Mouse (Mus musculus) gastrocnemius, postnatal 36 days (tissue): Measurements from ENCODE around the gene Stag1. TPM values are rescaled to one million over a fixed set of nuclear protein-coding genes. Genes with fewer than 3 reads are reported as not detected.
A peak's percentile ranks its signal among the peaks of the same experiment; 100 is the strongest.

Experiments
- DNase-seq, 2 experiments: peaks; one replicate each; pipeline ENCODE4 v3.0.0; 2022
- intact Hi-C: fragments of 180-260 bp; cut with DNase I; formaldehyde crosslinking; loops from one replicate; pipeline ENCODE4 v1.15.1; 2025
- total RNA-seq, 2 experiments: library from RNA; stranded (reverse); gene quantifications; 2 replicates each; pipeline ENCODE4 v1.2.3; 2021

The Stag1 gene
- total RNA-seq, 2 experiments from 2014 or later: 17.8 to 24.4 TPM

DNA sequence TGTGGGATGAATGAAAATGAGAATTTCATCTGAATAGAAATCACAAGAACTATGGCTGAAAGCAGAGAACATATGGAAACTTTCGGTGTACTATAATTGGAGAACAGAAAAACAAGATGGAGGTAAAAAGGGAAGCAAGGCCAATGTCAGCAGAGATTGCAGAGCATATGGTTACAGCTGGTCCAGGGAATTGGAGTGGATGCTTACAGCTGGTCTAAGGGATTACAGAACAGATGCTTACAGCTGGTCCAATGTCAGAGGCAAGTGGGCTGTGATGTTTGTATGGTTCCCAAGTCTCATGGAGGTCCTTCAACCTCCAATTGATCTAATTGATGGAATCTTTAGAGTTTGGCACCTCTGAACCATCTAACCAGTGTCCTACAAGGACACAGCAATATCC, 4.5 kb downstream of the Stag1 start:
- no peak for DNase-seq
- intact Hi-C loops: no loop called here

DNA sequence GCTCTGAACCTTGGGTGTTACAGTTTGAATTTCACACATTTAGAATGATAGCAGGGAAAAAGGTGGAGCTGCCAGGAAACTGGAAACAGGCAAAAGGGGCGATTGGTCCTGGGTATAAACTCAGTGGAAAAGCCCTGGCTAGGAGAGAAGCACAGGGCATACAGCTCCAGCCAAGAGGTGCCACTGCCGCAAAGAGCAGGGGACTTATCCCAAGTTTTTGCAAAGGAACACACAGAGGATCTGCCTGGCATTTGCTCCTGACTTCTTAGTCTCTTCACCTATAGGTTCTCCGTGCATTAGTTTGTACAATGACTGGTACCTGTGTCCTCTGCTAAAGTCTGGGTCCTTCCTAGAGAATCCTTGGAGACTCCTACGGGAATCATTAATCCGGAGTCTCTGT, 5.6 kb downstream of the Stag1 start:
- DNase-seq: no peak
- intact Hi-C loops: no loop called here

DNA sequence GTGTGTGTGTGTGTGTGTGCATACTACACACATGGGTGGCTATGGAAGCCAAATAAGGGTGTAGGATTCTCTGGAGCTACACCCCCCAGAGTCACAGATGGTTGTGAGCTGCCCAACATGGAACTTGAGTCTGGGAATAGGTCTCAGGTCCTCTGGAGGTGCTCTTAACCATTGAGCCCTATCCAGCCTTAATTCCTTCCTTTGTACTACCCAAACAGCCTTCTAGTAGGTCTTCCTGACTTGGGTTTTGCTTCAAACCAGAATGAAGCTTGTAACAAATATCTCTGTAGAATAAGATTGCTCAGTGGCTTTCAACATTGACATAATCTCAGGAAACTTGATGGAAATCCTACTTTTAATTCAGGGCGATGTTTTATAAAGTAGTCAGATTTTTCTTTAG, 7.9 kb downstream of the Stag1 start:
- intact Hi-C loops: no loop called here
- no peak for DNase-seq

- intact Hi-C loops: no loop called here
- no peak for DNase-seq
These were observed 8.5 kb downstream of the Stag1 start for GRCm38 (mm10) chr9:100605985-100606554.

DNA sequence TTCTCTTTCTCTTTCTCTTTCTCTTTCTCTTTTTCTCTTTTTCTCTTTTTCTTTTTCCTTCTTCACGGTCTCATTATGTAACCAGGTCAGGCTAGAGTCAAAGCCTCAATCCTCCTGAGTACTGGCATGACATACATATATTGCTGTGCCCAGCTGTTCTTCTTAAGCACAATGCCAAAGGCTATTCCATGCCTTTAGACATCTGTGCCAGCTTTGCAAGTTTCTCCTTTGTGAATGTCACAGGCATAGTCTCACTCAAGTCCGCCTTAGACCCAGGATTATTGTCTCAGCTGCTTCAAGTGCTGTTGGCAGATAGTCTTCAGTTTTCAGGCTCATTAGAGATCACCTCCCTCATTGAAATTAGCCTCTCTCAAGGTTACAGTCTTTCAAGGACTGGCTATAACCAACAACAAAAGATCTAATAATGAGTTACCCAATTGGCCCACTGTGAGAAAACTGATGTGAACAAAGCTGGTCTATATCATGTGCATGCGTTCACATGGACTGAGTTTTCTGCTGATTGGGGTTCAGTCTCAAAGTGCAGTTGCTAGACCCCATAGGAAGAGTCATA, 16.0 kb downstream of the Stag1 start:
- intact Hi-C loops: no loop called here
- DNase-seq: no peak

- intact Hi-C loops: no loop called here
- no peak for DNase-seq
These were observed 19.3 kb downstream of the Stag1 start for GRCm38 (mm10) chr9:100616947-100617346.

DNA sequence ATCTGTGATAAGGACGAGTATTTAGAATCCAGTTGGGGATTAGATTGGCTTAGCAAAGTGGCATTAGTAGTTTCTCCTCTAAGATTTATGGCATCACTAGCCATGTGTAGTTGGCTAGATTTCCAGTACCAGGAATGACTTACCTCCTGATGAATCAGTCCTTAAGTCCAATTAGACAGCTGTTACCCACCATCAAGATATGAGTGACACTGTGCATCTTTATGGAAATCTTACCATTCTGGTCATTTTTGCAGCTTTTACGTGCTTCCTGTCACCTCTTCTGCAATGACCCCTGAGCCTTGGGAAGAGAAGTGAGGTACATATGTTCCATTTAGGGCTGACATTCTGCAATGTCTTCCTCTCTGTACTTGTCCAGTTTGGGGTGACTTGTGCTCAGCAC, 28.7 kb downstream of the Stag1 start:
- DNase-seq: no peak
- intact Hi-C loops: no loop called here

GRCm38 (mm10) chr9:100640754-100641153, 43.2 kb downstream of the Stag1 start:
- intact Hi-C loops: loop anchor here (5.0 to 10.0 kb wide), 2 partner anchors 93 to 114 kb away; partner anchors contain the start of gene Nck1
- no peak for DNase-seq

DNA sequence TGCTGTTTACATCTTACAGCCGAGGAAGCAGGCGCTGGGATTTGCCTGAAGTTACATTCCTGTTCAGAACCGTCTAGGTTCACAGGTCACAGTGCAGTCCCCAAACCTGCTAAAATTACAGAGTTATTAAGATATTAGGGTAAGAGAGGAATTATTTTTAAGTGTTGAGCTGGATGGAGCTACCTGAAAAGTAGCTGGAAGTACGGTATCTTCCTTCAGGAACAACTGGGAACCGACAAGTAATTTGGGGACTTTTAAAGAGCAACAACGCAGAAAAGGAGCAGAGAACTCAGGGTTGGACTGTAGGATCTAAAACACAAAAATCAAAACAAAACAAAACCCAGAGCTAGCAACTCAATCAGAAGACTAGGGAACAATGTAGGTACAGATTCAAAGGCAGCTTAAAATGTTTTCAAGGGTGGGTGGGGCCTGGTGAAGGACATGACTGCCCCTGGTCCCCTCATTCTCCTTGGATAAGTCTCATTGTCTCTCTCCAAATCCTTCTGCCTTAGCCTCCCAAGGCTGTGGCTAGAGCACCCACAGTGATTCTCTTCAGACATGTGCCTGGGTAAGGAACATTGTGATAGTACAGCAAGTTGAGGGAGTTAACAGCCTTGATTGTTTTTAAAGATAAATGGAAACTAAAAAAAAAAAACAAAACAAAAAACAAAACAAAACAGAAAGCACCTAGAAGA, 43.9 kb downstream of the Stag1 start:
- no peak for DNase-seq
- intact Hi-C loops: loop anchor here (1.0 to 10.0 kb wide), 5 partner anchors 94 to 275 kb away; partner anchors contain the start of gene Nck1

GRCm38 (mm10) chr9:100642186-100642839, 44.7 kb downstream of the Stag1 start:
- DNase-seq: no peak
- intact Hi-C loops: loop anchor here (1.0 to 10.0 kb wide), 5 partner anchors 95 to 274 kb away; partner anchors contain the start of gene Nck1

- peak; percentile 99 for DNase-seq
- intact Hi-C loops: loop anchor here (1.0 to 10.0 kb wide), 5 partner anchors 96 to 274 kb away; partner anchors contain the start of gene Nck1
These were observed 45.5 kb downstream of the Stag1 start for GRCm38 (mm10) chr9:100642840-100643697.

GRCm38 (mm10) chr9:100644071-100644771, 46.6 kb downstream of the Stag1 start:
- intact Hi-C loops: loop anchor here (5.0 to 10.0 kb wide), 2 partner anchors 97 to 111 kb away; partner anchors contain the start of gene Nck1
- peak; percentile 54 to 77 for DNase-seq

DNA sequence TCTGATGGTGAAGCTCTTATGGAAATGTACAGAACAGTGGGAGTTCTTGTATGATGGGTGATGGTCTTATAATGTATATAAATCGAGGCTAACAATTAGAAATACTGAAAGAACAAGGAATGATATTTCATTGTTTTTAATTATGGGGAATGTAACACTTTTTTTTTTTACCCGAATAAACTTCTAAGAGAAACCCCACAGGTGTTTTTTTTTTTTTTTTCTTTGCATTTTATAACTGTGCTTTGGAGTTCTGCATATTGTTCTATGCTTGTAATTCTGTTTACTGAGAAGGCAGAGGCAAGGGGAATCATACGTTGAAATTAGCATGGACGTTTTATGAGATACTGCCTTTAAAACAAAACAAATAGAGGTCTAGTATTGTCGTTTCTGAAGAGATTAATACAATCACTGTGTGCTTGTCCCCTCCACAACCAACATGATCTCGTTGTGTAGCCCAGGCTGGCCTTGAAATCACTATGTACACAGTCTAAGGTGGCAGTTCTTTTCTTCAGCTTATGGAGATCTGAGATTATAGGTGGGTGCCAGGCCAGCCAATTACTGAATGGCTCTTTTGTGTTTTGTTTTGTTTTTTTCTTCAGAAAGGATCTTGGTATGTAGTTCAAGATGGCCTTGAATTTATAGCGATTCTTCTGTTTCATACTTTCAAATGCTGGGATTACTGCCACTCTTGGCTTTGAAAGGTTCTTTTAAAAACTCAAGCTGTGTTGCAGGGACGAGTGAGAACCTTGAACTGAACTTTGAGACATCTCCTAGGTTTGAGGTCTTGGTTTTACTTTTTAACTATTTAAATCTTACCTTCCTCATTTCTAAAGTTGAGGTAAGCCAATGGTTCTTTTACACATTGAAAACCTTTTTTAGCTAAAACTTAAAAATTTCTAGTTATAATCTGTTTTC, 47.7 kb downstream of the Stag1 start:
- DNase-seq: no peak
- intact Hi-C loops: loop anchor here (10.0 kb wide), 1 partner anchor 110 kb away; no protein-coding TSS in a partner anchor

GRCm38 (mm10) chr9:100646276-100646675, 48.7 kb downstream of the Stag1 start:
- DNase-seq: no peak
- intact Hi-C loops: loop anchor here (10.0 kb wide), 1 partner anchor 109 kb away; no protein-coding TSS in a partner anchor

DNA sequence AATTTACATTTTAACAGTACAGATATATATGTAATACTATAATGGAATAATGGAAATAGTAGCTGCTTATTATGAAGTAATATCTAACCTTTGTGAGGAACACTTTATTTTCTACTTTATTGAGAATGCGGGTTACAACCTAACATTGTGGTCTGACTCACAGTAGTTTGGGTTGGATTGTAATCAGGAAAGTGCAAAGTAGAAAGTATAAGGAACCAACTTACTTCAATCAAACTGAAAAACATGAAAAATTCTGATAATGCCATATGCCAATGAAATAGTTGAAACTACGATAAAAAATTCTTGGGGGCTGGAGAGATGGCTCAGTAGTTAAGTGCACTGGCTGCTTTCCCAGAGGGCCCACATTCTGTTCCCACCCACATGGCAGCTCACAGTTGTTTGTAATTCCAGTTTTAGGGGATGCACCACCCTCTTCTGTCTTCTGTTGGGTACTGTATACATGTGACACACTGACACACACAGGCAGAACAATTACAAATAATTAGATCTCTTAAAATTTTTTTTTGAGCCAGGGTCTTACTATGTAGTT, 50.3 kb downstream of the Stag1 start:
- intact Hi-C loops: loop anchor here (10.0 kb wide), 1 partner anchor 107 kb away; no protein-coding TSS in a partner anchor
- no peak for DNase-seq

- no peak for DNase-seq
- intact Hi-C loops: no loop called here
These were observed 56.5 kb downstream of the Stag1 start for GRCm38 (mm10) chr9:100654104-100654503.

- intact Hi-C loops: no loop called here
These were observed 58.5 kb downstream of the Stag1 start for GRCm38 (mm10) chr9:100656058-100656457.

GRCm38 (mm10) chr9:100660587-100660986, 63.0 kb downstream of the Stag1 start:
- intact Hi-C loops: no loop called here
- DNase-seq: no peak

More at GRCm38 (mm10) chr9:100656058-100656457, 58.5 kb downstream of the Stag1 start:
- DNase-seq: no peak
